Mouse (Mus musculus) forebrain, embryonic 16.5 days (tissue): ENCODE measurements around the gene Zfp819. TPM values are rescaled to one million over a fixed set of nuclear protein-coding genes. Genes with fewer than 3 reads are reported as not detected.

Experiments
- ATAC-seq: fragments of 200-750 bp; cut with Nextera tagmentation; 2 replicates; pipeline ENCODE4 v1.8.0; 2017; ENCODE audit warnings: mild to moderate bottlenecking, moderate library complexity
- H3K27ac ChIP-seq: fragments of 300-500 bp; sonication (generic); 2 replicates; pipeline ENCODE4 v1.5.1; 2014; ENCODE audit warnings: low read length, control low read depth
- H3K27me3 ChIP-seq: fragments of 300-500 bp; sonication (generic); replicated peaks from 2 replicates; pipeline ENCODE4 v1.6.1; 2014; ENCODE audit warnings: low read length; ENCODE audit not compliant: control insufficient read depth, insufficient read depth
- H3K36me3 ChIP-seq: fragments of 300-500 bp; sonication (generic); 2 replicates; pipeline ENCODE4 v1.6.1; 2014; ENCODE audit not compliant: control insufficient read depth, insufficient read depth
- H3K4me1 ChIP-seq: fragments of 300-500 bp; sonication (generic); replicated peaks from 2 replicates; pipeline ENCODE4 v1.6.1; 2014; ENCODE audit warnings: low read length; ENCODE audit not compliant: control insufficient read depth, insufficient read depth
- H3K4me2 ChIP-seq: fragments of 300-500 bp; sonication (generic); 2 replicates; pipeline ENCODE4 v1.6.1; 2014; ENCODE audit warnings: mild to moderate bottlenecking, low read length, control low read depth
- H3K4me3 ChIP-seq: fragments of 300-500 bp; sonication (generic); replicated peaks from 2 replicates; pipeline ENCODE4 v1.5.1; 2014; ENCODE audit warnings: mild to moderate bottlenecking, low read length, control low read depth
- H3K9ac ChIP-seq: fragments of 300-500 bp; sonication (generic); replicated peaks from 2 replicates; pipeline ENCODE4 v1.6.1; 2014; ENCODE audit warnings: low read depth, low read length, control low read depth
- H3K9me3 ChIP-seq: fragments of 300-500 bp; sonication (generic); 2 replicates; pipeline ENCODE4 v1.6.1; 2016; ENCODE audit warnings: low read length; ENCODE audit not compliant: control insufficient read depth
- WGBS: fragments of 180-500 bp; shearing (Covaris S2); extraction: QIAGEN DNeasy Blood & Tissue Kit; methylation state at CpG from one replicate; pipeline ENCODE4 v1.1.7; 2014; 5-methylcytosine and 5-hydroxymethylcytosine counted together
- polyA plus RNA-seq: library from polyadenylated mRNA; unstranded; fragments of >200 nt; fragmentation: Nextera tagmentation; extraction: Ambion mirVana; gene quantifications from 2 replicates; pipeline ENCODE4 v1.2.1, GENCODE M21; 2015

Zfp819 gene
- polyA plus RNA-seq, 1 experiment from 2014 or later, result 0.23 TPM

GRCm38 (mm10) chr7:43601884-43602283 is 5.1 kb upstream of the Zfp819 start:
- 15% methylated on average over 5 of the region's 5 CpGs for WGBS
- Histone ChIP-seq H3K27me3 (no peaks in the 10 kb centered on the region), H3K4me1 (peaks cover under 1% of the 10 kb centered on the region; the same call in 1 of the 2 replicates), H3K27ac (no peak overlapping the region), H3K36me3 (no peaks in the 10 kb centered on the region), H3K9ac (no peak overlapping the region), H3K4me3 (no peak overlapping the region), H3K4me2 (no peak overlapping the region), H3K9me3 (no peaks in the 10 kb centered on the region)
- no peak for ATAC-seq

GRCm38 (mm10) chr7:43607743-43608287 is 846 bp downstream of the Zfp819 start:
- Histone ChIP-seq H3K36me3 (no peaks in the 10 kb centered on the region), H3K9ac (no peak overlapping the region), H3K4me2 (no peak overlapping the region), H3K27me3 (no peaks in the 10 kb centered on the region), H3K4me3 (no peak overlapping the region), H3K27ac (no peak overlapping the region), H3K4me1 (peaks cover 6% of the 10 kb centered on the region), H3K9me3 (no peaks in the 10 kb centered on the region)
- 56% methylated on average over 5 of the region's 5 CpGs for WGBS
- no peak for ATAC-seq

- Histone ChIP-seq H3K9me3 (no peaks in the 10 kb centered on the region), H3K4me3 (no peak overlapping the region), H3K27me3 (no peaks in the 10 kb centered on the region), H3K36me3 (no peaks in the 10 kb centered on the region), H3K4me1 (peaks cover 6% of the 10 kb centered on the region), H3K27ac (no peak overlapping the region), H3K9ac (no peak overlapping the region), H3K4me2 (no peak overlapping the region)
- ATAC-seq, result no peak
- 84% methylated on average over 7 of the region's 7 CpGs for WGBS
Measured at GRCm38 (mm10) chr7:43608316-43608824, 1.4 kb downstream of the Zfp819 start.

- H3K27ac ChIP-seq, result no peak overlapping the region
- no peak overlapping the region for H3K9ac ChIP-seq
- H3K4me2 ChIP-seq, result no peak overlapping the region
- H3K9me3 ChIP-seq, result no peaks in the 10 kb centered on the region
- ATAC-seq, result no peak
- no peaks in the 10 kb centered on the region for H3K4me1 ChIP-seq
- no peaks in the 10 kb centered on the region for H3K36me3 ChIP-seq
- H3K27me3 ChIP-seq, result no peaks in the 10 kb centered on the region
- 91% methylated on average over 14 of the region's 14 CpGs for WGBS
- no peak overlapping the region for H3K4me3 ChIP-seq
Measured at GRCm38 (mm10) chr7:43613816-43614551, 7.0 kb downstream of the Zfp819 start.

GRCm38 (mm10) chr7:43622927-43623326 is 16.0 kb downstream of the Zfp819 start:
- 83% methylated on average over 7 of the region's 7 CpGs for WGBS
- ATAC-seq, result no peak

GRCm38 (mm10) chr7:43623819-43624218 is 16.9 kb downstream of the Zfp819 start:
- Histone ChIP-seq H3K9ac (no peak overlapping the region), H3K4me1 (no peaks in the 10 kb centered on the region), H3K27me3 (no peaks in the 10 kb centered on the region), H3K36me3 (no peaks in the 10 kb centered on the region), H3K9me3 (no peaks in the 10 kb centered on the region), H3K4me2 (no peak overlapping the region), H3K27ac (no peak overlapping the region), H3K4me3 (no peak overlapping the region)
- ATAC-seq, result no peak
- 15% methylated on average over 10 of the region's 10 CpGs for WGBS

More at GRCm38 (mm10) chr7:43622927-43623326, 16.0 kb downstream of the Zfp819 start:
- H3K36me3 ChIP-seq, result no peaks in the 10 kb centered on the region
- no peak overlapping the region for H3K27ac ChIP-seq
- H3K27me3 ChIP-seq, result no peaks in the 10 kb centered on the region
- H3K9ac ChIP-seq, result no peak overlapping the region
- H3K9me3 ChIP-seq, result no peaks in the 10 kb centered on the region
- no peak overlapping the region for H3K4me2 ChIP-seq
- H3K4me3 ChIP-seq, result no peak overlapping the region
- no peaks in the 10 kb centered on the region for H3K4me1 ChIP-seq

- Histone ChIP-seq H3K27me3 (no peaks in the 10 kb centered on the region), H3K36me3 (no peaks in the 10 kb centered on the region), H3K4me3 (no peak overlapping the region), H3K9me3 (no peaks in the 10 kb centered on the region), H3K4me2 (no peak overlapping the region), H3K27ac (no peak overlapping the region), H3K9ac (no peak overlapping the region), H3K4me1 (no peaks in the 10 kb centered on the region)
- no peak for ATAC-seq
- 61% methylated on average over 2 of the region's 3 CpGs for WGBS
Measured at GRCm38 (mm10) chr7:43625065-43625464, 18.1 kb downstream of the Zfp819 start.

- H3K9ac ChIP-seq, result no peak overlapping the region
- H3K4me2 ChIP-seq, result no peak overlapping the region
- ATAC-seq, result no peak
- H3K4me3 ChIP-seq, result no peak overlapping the region
- H3K36me3 ChIP-seq, result no peaks in the 10 kb centered on the region
- no peaks in the 10 kb centered on the region for H3K27me3 ChIP-seq
- no peaks in the 10 kb centered on the region for H3K4me1 ChIP-seq
- WGBS, result 81% methylated on average over 8 of the region's 8 CpGs
- no peak overlapping the region for H3K27ac ChIP-seq
- H3K9me3 ChIP-seq, result no peaks in the 10 kb centered on the region
Measured at GRCm38 (mm10) chr7:43625794-43626422, 18.9 kb downstream of the Zfp819 start.

GRCm38 (mm10) chr7:43633940-43634339 is 27.0 kb downstream of the Zfp819 start:
- Histone ChIP-seq H3K9ac (no peak overlapping the region), H3K4me3 (no peak overlapping the region), H3K27ac (no peak overlapping the region), H3K9me3 (no peaks in the 10 kb centered on the region), H3K4me1 (no peaks in the 10 kb centered on the region), H3K27me3 (no peaks in the 10 kb centered on the region), H3K36me3 (no peaks in the 10 kb centered on the region), H3K4me2 (no peak overlapping the region)
- 83% methylated on average over 4 of the region's 4 CpGs for WGBS
- no peak for ATAC-seq
